Mouse (Mus musculus): ENCODE results near the gene Gm20388.
A peak's percentile ranks its signal among the peaks of the same experiment; 100 is the strongest.

The Gm20388 gene

GRCm38 (mm10) chr8:120049949-120050348 lies 139.3 kb downstream of the Gm20388 start:
- DNase-seq: no peak

DNA sequence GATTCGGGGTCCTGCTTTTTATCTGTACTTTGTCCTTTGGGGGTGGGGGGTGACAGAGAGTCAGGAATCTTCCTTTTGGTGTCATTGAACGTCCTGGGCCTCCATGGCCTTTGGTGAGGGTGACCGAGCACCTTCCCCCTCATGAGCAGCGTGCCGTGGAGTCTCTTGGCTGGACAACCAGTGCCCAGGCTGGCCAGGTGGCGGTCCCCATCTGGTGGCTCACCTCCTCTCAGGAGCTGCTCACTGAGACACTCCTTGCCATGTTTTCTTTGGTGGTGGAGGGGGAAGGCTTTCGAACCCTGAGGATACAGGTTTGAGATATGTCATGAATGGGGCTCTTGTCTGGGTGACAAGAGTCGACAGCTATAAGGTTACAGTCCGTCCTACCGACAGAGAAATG lies 139.7 kb downstream of the Gm20388 start:
- DNase-seq: no peak

DNA sequence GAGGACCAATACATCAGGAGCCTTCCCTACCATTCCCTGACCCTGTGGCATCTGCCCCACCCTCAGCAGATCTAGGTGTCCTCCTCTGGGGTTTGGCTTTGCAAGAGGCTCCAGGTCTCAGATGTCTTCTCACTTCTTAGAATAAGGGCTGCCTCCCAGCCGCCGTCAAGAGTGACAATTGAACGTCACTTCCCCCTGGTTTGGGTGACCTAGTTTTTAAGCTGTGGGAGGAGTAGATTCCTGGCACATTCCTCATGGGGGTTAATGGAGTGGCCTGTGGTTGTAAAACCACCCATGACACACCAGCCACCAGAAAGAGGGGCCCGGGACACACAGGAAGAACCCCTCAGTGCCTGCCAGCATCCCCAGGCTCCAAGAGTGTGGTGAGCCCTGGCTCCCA lies 140.4 kb downstream of the Gm20388 start:
- DNase-seq: no peak

GRCm38 (mm10) chr8:120051908-120052307 lies 141.3 kb downstream of the Gm20388 start:
- DNase-seq: no peak

- DNase-seq: no peak
Measured at GRCm38 (mm10) chr8:120052318-120052717, 141.7 kb downstream of the Gm20388 start.

DNA sequence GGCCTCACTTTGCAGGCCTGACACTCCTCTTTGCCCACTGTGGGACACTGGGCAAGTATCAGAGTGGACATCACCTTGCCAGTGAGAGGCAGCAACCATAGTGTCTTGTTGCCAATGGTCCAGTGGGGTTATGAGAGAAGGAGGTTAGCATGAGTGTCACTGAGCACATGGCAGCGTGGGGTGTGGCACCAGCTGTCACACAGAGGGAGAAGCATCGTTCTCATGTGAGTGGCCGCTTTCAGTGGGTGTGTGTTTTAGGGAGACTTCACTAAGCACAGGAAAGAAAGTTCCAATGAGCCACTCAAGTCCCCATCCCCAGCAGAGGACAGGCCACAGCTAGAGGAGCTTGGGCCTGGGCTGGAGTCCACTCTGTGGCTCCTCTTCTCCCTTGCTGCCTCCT lies 144.2 kb downstream of the Gm20388 start:
- DNase-seq: no peak

GRCm38 (mm10) chr8:120057078-120057477 lies 146.4 kb downstream of the Gm20388 start:
- peak; percentile 32 to 47 for DNase-seq

GRCm38 (mm10) chr8:120062742-120063141 lies 152.1 kb downstream of the Gm20388 start:
- no peak for DNase-seq

DNA sequence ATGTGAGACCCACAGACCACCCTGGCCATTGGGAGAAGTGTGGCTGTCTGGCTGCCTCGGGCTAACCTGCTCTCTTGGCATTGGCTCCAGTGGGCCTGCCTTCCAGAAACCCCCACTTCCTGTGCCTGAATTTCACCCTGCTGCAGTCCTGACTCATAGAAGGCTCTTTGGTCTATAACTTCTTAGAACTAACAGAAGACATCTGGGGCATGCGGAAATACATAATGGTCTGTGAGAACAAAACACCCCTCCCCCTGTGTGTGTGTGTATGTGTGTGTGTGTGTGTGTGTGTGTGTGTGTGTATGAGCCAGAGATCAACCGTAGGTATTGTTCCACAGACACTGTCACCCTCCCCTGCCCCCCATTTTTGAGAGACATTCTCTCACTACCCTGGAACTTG lies 152.7 kb downstream of the Gm20388 start:
- no peak for DNase-seq

GRCm38 (mm10) chr8:120065611-120066010 lies 155.0 kb downstream of the Gm20388 start:
- DNase-seq: no peak

- DNase-seq: no peak
Measured at GRCm38 (mm10) chr8:120066226-120066625, 155.6 kb downstream of the Gm20388 start.

- peak; percentile 73 to 79 for DNase-seq
Measured at GRCm38 (mm10) chr8:120067936-120068668, 157.5 kb downstream of the Gm20388 start.

DNA sequence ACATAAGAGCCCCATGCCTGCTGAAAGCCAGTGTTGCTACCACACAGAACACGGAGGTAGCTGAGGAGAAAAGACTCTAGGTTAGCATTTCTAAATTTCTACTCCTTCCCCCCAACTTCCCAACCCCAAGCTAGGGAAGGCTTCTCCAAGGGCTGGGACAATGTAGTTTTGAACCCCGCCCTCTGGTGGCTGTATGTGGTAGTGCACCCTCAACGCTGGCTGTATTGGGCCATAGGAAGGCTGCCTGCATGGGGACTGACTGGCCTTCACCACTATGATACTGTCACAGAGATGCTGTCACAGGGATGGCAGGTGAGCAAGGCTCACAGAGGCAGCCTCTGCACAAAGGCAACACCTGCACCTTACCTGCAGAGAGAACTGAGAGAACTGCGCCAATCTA lies 161.0 kb downstream of the Gm20388 start:
- DNase-seq: peak; percentile 65 to 89

DNA sequence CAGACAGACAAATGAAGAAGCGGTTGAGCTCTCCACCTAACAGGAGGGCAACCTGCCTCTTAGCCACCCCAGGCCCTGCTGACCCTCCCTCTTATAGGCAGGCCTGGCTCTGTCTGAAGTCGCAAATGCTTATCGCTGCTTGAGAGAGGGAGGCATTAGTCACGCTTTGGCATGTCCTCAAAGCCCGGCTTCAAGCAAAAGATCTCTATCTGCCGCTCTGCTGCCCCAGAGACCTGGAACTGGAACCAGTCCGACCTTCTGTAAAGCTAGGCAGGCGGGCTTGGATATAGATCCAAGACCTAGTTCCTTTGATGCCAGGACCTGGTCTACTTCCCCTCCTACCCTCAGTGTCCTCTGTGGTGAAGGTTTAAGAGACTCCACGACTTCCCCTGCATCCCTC lies 161.6 kb downstream of the Gm20388 start:
- DNase-seq: peak in 1 of 2 experiments; percentile 28

DNA sequence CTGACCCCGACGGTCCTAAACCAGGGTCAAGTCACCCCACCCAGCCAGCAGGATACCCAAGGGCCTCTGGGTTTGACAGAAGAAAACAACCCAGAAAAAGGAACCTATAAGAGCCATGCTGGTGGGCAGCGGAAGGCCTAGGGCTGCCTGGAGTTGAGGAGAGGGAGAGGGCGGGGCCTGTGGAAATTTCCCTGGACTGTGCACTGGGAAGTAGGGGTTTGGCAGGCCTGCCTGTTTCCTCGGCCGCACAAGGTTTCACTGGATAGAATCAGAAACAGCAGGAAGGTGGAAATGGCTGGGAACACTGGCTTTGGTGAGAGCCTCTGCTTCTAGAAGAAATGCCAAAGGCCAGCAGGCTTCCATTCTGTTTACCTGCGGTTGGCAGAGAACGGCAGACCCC lies 162.2 kb downstream of the Gm20388 start:
- DNase-seq: peak; percentile 37 to 44

DNA sequence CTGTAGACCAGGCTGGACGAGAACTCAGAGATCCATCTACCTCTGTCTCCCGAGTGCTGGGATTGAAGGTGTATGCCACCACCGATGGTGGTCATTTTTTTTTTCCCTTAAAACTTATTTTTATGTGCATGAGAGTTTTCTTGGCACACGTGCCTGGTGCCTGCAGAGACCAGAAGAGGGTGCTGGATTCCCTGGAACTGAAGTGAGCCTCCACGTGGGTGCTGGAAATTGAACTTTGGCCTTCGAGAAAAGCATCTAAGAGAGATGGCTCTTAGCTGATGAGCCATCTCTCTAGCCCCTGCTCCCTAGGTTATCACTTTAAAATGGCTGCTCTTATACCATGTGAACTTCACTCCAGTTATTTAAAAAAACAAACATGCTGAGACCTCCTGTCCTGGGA lies 163.9 kb downstream of the Gm20388 start:
- DNase-seq: peak; percentile 51 to 67

GRCm38 (mm10) chr8:120075347-120075746 lies 164.7 kb downstream of the Gm20388 start:
- DNase-seq: no peak

DNA sequence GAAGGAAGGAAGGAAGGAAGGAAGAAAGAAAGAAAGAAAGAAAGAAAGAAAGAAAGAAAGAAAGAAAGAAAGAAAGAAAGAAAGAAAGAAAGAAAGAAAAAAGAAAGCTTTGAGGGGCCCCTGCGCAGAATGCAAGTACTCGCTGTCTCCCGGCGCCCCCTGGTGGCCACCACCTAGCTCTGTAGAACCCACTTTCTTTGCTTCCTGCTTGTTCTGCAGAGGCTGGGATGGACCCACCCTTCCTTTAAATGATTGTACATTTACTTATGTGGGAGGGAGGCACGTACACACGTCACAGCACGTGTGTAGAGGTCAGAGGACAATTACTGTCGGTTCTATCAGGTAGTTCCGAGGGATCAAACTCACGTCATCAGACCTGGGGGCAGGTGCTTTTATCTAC lies 167.4 kb downstream of the Gm20388 start:
- DNase-seq: peak; percentile 64 to 74

DNA sequence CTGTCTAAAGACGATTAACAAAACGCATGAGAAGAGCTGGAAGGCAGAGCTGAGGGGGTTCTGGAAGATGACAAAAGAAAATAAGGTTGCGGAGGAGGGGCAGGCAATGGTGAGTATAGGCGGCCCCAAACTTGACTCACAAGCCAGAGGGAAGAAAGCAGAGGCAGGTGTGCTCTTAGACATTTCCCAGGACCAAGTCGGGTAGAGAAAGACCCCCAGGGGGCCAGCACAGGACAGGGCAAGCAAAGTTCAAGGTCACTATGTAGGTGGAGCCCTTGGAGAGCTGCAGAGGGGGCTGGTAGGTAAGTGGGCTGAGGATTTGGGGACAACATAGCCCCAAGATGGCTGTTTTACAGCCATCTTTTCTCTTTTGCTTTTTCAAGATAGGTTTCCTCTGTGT lies 168.7 kb downstream of the Gm20388 start:
- DNase-seq: no peak

DNA sequence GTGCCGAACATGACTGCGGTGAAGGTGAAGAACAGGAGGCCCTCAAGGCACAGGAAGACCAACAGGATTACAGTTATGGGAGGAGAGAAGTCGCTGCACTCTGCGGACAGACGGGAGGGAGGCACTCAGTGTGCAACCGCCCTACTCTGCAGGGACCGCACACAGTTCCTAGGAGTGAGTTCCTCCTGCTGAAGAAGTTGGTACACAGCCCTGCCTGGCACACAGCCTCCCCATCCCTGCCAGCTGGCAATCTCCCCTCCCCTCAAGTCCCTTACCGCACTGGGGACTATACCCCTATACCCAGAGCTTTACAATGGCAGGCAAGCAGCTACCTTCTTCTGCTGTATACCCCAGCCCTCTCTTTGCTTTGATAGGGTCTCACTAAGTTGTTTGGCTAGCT lies 172.6 kb downstream of the Gm20388 start:
- DNase-seq: no peak

DNA sequence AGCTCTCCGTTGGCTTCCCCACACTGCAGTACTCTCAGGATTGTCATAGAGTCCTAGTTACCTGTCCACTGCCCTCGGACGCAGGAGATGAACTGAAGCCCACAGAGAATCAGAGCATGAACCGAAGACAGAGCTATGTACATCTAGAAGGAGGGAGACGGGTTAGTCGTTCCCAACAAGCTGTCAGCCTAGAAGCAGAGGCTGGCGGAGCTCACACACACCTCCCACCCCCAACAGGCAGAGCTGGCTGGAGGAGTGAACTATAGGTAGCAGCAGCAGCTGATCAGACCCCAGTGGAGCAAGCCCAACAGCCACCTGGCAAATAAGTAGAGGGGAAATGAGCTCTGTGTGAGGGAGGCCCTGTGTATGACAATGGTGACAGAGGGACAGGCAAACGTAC lies 174.1 kb downstream of the Gm20388 start:
- no peak for DNase-seq

- no peak for DNase-seq
Measured at GRCm38 (mm10) chr8:120089511-120089910, 178.9 kb downstream of the Gm20388 start.

DNA sequence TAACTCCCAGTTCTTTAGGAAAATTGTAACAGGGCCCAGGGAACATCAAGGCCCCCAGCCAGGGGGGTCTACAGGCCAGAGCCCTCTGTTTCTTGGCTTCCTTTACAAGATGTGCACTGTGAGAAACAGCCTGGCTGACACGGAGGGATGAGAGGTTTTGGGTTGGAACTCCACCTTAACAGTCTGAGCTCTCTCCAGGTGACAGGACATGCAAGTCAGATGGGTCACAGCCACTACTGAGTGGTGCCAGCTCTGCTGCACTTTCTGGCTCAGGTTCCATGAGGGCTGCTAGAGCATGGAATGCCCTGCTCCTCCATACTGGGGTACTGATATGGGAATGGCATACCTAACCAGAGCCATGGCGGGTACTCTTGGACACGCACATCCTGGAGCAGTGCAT lies 180.4 kb downstream of the Gm20388 start:
- no peak for DNase-seq

DNA sequence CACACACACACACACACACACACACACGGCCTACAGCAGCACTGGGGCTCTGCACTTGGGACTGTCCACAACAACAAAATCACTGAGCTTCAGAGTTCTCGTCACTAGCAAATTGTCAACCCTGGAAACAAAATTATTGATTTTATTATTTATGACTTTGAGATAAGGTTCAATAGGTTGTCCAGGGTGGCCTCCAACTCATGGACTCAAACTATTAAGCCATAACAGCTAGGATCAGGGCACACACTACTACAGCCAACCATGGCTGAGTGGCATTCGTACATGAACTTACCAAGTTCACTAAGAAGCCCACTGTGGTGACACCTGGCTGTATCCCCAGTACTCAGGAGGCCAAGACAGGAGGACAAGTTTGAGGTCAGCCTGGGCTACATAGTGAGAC lies 182.5 kb downstream of the Gm20388 start:
- no peak for DNase-seq

DNA sequence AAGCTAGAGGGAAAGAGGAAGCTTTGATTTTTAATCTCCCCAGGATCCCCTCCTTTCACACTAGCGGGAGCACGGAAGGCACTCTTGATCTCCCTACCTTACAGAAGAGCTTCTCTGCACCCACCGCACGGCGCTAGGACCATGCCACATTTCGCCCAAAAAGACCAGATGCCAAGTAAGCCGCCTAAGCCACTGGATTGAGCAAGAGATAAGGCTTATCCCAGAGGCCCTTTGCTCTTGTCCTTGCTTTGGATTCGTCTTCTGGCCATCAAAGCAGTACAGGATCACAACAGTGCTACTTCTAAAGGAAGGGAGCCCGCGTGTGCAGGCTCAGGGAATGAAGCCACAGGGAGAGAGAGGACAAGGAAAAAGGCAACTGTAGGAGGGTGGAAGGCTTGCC lies 184.2 kb downstream of the Gm20388 start:
- DNase-seq: no peak

Data from kidney, adult 8-10 months (tissue).